Mouse (Mus musculus): ENCODE results near the gene Gm11084. TPM values are rescaled to one million over a fixed set of nuclear protein-coding genes. Genes with fewer than 3 reads are reported as not detected.

Gm11084 gene
- polyA plus RNA-seq, 2 experiments = not detected

DNA sequence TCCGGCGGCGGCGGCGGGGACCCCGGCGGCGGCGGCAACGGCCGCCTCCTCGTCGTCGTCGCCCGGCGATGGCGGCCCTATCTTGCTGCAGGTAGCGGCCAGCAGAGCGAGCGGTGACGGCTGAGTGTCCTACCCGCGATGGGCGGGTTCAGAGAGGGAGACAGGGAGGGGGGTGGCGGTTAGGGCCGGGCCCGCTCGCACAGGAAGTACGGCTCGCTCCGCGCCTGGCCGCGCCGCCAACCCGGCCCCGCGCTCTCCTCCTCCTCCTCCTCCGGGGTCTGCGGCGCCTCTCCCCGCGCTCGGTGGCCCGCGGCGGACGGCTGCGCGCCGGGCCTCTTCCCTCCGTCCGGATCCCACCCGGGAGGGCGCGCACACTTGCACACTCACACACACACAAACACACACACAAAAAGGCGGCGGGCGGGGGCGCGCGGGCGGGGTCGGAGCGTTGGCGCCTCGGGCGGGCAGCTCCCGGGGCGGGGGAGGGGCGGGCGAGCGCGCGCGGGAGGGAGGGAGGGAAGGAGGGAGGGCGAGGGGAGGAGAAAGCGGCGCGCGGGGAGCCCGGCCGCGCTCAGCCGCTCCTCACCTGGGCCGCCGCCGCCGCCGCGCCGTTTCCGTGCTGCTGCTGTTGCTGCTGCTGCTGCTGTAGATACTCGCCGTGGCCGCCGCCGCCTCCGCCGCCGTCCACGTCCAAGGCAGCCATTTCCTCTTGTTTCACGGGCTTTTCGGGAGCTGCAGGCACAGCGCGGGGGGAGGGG, 7.4 kb downstream of the Gm11084 start:
- peak overlapping the region; percentile 100 for H3K9ac ChIP-seq (ENCODE audit: low read depth, low read length, severe bottlenecking)
- no peaks in the 10 kb centered on the region for H3K27me3 ChIP-seq (ENCODE audit: control insufficient read depth, insufficient read depth, low read length)
- ATAC-seq (ENCODE audit: low FRiP score, low read depth) (peak; percentile 71), DNase-seq (ENCODE audit: low spot score) (peak; percentile 88)
- TF ChIP-seq POLR2A (IDR thresholded peaks at IDR 0.05; ENCODE audit: borderline replicate concordance, extremely low read depth, insufficient read depth, insufficient read length) = 0 out of 2 replicates have a peak, but pooled peaks have one; percentile 53
- WGBS = under 1% methylated on average over 31 of the region's 107 CpGs
- H3K9me3 ChIP-seq (ENCODE audit: control insufficient read depth, low read length) = no peaks in the 10 kb centered on the region
- peak overlapping the region; percentile 100 for H3K27ac ChIP-seq (replicated peaks; ENCODE audit: low read depth, low read length)
- peak overlapping the region; percentile 70 for H3K4me2 ChIP-seq (replicated peaks; ENCODE audit: low read depth, low read length, severe bottlenecking)
- H3K36me3 ChIP-seq (ENCODE audit: control insufficient read depth, insufficient read depth, low read length) = 0 out of 2 replicates have a peak, but pooled peaks cover 10% of the 10 kb centered on the region
- peaks cover 16% of the 10 kb centered on the region for H3K4me1 ChIP-seq (ENCODE audit: control insufficient read depth, insufficient read depth, low read length)
- peak overlapping the region; percentile 89 for H3K4me3 ChIP-seq (replicated peaks; ENCODE audit: low read length)

- H3K4me1 ChIP-seq (ENCODE audit: control insufficient read depth, insufficient read depth, low read length) = peaks cover 20% of the 10 kb centered on the region
- no peaks in the 10 kb centered on the region for H3K9me3 ChIP-seq (ENCODE audit: control insufficient read depth, low read length)
- no peaks in the 10 kb centered on the region for H3K27me3 ChIP-seq (ENCODE audit: control insufficient read depth, insufficient read depth, low read length)
- DNase-seq (ENCODE audit: low spot score) (peak; percentile 78), ATAC-seq (ENCODE audit: low FRiP score, low read depth) (peak; percentile 12; the same call in 1 of the 2 replicates)
- peak overlapping the region; percentile 70 for H3K4me2 ChIP-seq (replicated peaks; ENCODE audit: low read depth, low read length, severe bottlenecking)
- peak overlapping the region; percentile 100 for H3K27ac ChIP-seq (replicated peaks; ENCODE audit: low read depth, low read length)
- no peak for TF ChIP-seq POLR2A (IDR thresholded peaks at IDR 0.05; ENCODE audit: borderline replicate concordance, extremely low read depth, insufficient read depth, insufficient read length)
- H3K36me3 ChIP-seq (ENCODE audit: control insufficient read depth, insufficient read depth, low read length) = 0 out of 2 replicates have a peak, but pooled peaks cover 10% of the 10 kb centered on the region
- peak overlapping the region; percentile 89 for H3K4me3 ChIP-seq (replicated peaks; ENCODE audit: low read length)
- WGBS = under 1% methylated on average over 38 of the region's 38 CpGs
- peak overlapping the region; percentile 100 for H3K9ac ChIP-seq (ENCODE audit: low read depth, low read length, severe bottlenecking)
Observed at GRCm38 (mm10) chr2:72978473-72978872, 8.0 kb downstream of the Gm11084 start.

DNA sequence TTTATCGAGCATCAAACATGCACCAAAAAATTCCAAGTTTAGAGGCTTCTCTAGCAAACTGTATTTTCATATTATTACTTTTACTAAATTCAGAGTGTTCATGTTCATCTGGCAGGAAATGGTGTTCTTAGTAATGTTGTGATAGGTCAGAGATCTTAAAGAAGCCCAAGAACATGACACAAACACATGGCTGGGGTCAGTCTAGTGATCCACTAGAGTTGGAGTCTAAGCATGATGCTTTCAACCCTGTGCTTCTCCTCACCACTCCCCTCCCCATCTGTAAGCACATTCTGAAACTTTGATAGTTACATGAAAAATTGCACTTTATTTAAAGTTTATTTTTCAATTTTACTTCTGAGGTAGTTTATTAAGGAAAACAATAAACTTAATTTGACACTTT, 9.2 kb downstream of the Gm11084 start:
- DNase-seq (ENCODE audit: low spot score) (no peak), ATAC-seq (ENCODE audit: low FRiP score, low read depth) (no peak)
- H3K27me3 ChIP-seq (ENCODE audit: control insufficient read depth, insufficient read depth, low read length) = no peaks in the 10 kb centered on the region
- 74% methylated on average over 1 of the region's 1 CpGs for WGBS
- no peak overlapping the region for H3K9ac ChIP-seq (ENCODE audit: low read depth, low read length, severe bottlenecking)
- H3K9me3 ChIP-seq (ENCODE audit: control insufficient read depth, low read length) = no peaks in the 10 kb centered on the region
- 0 out of 2 replicates have a peak, but pooled peaks cover 10% of the 10 kb centered on the region for H3K36me3 ChIP-seq (ENCODE audit: control insufficient read depth, insufficient read depth, low read length)
- no peak for TF ChIP-seq POLR2A (IDR thresholded peaks at IDR 0.05; ENCODE audit: borderline replicate concordance, extremely low read depth, insufficient read depth, insufficient read length)
- no peak overlapping the region for H3K27ac ChIP-seq (replicated peaks; ENCODE audit: low read depth, low read length)
- H3K4me3 ChIP-seq (replicated peaks; ENCODE audit: low read length) = peak overlapping the region; percentile 29
- H3K4me2 ChIP-seq (replicated peaks; ENCODE audit: low read depth, low read length, severe bottlenecking) = peak overlapping the region; percentile 51
- H3K4me1 ChIP-seq (ENCODE audit: control insufficient read depth, insufficient read depth, low read length) = peaks cover 20% of the 10 kb centered on the region

DNA sequence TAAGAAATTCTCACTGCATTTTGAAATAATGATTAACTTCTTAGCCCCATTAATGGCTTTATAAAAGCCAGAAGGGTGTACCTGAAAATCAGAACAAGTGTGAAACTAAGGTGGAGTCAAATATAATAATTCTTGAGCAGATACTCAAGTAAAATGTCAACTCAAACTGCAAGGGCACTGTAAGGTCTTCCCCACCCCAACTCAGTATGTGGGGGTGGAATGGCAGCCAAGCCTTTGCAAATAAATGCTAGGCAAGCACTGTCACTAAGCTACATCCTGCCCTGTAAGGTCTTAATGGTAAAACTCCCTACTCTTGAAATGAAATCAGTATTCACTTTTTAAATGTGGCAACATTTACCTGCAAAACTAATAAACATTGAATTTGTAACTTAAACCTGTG, 10.5 kb downstream of the Gm11084 start:
- no peak for TF ChIP-seq POLR2A (IDR thresholded peaks at IDR 0.05; ENCODE audit: borderline replicate concordance, extremely low read depth, insufficient read depth, insufficient read length)
- no peak for DNase-seq (ENCODE audit: low spot score)
- H3K4me3 ChIP-seq (replicated peaks; ENCODE audit: low read length) = no peak overlapping the region
- H3K27ac ChIP-seq (replicated peaks; ENCODE audit: low read depth, low read length) = no peak overlapping the region
- H3K9me3 ChIP-seq (ENCODE audit: control insufficient read depth, low read length) = no peaks in the 10 kb centered on the region
- peaks cover 14% of the 10 kb centered on the region for H3K36me3 ChIP-seq (ENCODE audit: control insufficient read depth, insufficient read depth, low read length)
- ATAC-seq (ENCODE audit: low FRiP score, low read depth) = no peak
- H3K4me1 ChIP-seq (ENCODE audit: control insufficient read depth, insufficient read depth, low read length) = peaks cover 20% of the 10 kb centered on the region
- H3K4me2 ChIP-seq (replicated peaks; ENCODE audit: low read depth, low read length, severe bottlenecking) = no peak overlapping the region
- no peaks in the 10 kb centered on the region for H3K27me3 ChIP-seq (ENCODE audit: control insufficient read depth, insufficient read depth, low read length)
- no peak overlapping the region for H3K9ac ChIP-seq (ENCODE audit: low read depth, low read length, severe bottlenecking)

- no peak for DNase-seq (ENCODE audit: low spot score)
- Histone ChIP-seq H3K36me3 (ENCODE audit: control insufficient read depth, insufficient read depth, low read length) (peaks cover 35% of the 10 kb centered on the region), H3K9me3 (ENCODE audit: control insufficient read depth, low read length) (no peaks in the 10 kb centered on the region), H3K27me3 (ENCODE audit: control insufficient read depth, insufficient read depth, low read length) (no peaks in the 10 kb centered on the region), H3K4me2 (replicated peaks; ENCODE audit: low read depth, low read length, severe bottlenecking) (no peak overlapping the region), H3K9ac (ENCODE audit: low read depth, low read length, severe bottlenecking) (no peak overlapping the region), H3K4me3 (replicated peaks; ENCODE audit: low read length) (no peak overlapping the region), H3K4me1 (ENCODE audit: control insufficient read depth, insufficient read depth, low read length) (peaks cover 9% of the 10 kb centered on the region), H3K27ac (replicated peaks; ENCODE audit: low read depth, low read length) (no peak overlapping the region)
- 89% methylated on average over 6 of the region's 6 CpGs for WGBS
- TF ChIP-seq POLR2A (IDR thresholded peaks at IDR 0.05; ENCODE audit: borderline replicate concordance, extremely low read depth, insufficient read depth, insufficient read length) = no peak
- no peak for ATAC-seq (ENCODE audit: low FRiP score, low read depth)
Observed at GRCm38 (mm10) chr2:72970831-72971230, 15.7 kb downstream of the Gm11084 start.
